Mouse (Mus musculus): ENCODE results near the gene Rps7.

Rps7 gene

DNA sequence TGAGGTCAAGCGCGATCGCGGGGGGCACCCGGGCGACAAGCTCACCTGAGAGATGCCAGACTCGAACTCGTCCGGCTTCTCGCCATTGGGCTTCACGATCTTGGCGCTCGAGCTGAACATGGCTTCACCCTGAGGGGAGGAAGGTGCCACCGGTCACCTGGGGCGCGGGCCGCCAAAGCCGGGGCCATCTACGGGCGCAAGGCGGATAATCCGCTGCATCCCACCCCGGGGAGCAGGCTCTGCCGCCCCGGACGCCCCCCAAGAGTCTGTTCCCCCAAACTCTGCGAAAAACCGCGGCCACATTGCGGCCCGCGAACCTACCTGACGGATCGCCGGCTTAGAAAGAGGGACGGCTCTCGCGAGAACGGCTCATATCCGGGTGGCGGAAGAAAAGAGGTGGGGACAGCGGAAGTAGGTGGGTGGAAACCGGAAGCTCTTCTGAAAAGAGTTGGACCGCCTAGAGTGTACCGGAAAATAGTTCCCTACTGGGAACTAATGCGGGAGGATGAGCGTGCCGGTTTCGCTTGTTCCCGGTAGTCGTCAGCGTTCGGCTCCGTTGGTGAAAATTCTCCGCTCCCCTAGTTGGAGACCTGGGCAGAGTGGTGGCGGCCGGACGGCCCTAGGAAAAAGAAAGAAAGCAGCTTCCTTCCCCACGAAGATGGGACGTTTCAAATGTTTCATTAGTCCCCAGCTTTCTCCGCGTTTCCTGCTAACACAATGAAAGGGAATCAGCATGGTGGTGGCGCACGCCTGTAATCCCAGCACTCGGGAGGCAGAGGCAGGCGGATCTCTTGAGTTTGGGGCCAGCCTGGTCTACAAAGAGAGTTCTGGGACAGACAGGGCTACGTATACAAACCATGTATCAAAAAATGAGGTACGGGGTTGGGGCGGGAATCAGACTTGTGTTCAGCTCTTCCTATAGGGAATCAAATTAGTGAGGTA lies at the start of gene Rps7:
Gene Rps7 (minus strand): TSS at position 419 of the 942 bp plus-strand sequence.
- peak; percentile 82 for DNase-seq (ENCODE audit: low read depth)

DNA sequence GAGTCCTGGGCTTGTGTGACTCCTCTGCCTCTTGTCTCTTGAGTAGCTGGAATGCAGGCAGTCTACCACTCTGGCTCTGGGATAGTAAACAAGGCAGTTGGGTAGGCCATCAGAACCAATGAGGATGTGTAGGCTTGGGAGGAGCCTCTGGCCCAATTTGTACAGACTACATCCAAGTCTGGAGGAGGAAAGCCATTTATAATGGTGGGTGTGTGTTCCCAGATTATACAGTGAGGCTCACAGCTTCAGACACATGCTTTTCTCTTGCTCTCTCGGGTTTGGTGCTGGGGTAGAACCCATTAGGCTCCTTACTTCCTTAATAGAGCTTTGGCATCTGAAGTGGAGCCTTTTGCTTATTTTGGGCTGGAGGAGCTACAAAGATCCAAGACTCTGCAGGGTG lies 48.9 kb upstream of the Rps7 start:
- DNase-seq (ENCODE audit: low read depth): no peak

DNA sequence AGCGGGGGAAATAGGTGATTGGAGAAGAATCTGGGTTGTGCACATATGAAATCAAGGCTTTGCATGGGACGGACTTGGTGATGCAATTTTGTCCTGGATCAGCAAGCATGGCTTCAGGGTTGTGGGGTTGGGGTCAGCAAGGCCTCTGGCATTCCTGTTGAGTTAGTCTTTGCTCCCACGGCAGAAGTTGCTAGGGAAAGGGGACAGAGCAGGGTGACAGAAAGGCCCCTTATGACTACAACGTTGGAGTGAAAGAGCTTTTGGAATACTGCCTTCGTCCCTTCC lies 40.1 kb upstream of the Rps7 start:
- DNase-seq (ENCODE audit: low read depth): no peak

DNA sequence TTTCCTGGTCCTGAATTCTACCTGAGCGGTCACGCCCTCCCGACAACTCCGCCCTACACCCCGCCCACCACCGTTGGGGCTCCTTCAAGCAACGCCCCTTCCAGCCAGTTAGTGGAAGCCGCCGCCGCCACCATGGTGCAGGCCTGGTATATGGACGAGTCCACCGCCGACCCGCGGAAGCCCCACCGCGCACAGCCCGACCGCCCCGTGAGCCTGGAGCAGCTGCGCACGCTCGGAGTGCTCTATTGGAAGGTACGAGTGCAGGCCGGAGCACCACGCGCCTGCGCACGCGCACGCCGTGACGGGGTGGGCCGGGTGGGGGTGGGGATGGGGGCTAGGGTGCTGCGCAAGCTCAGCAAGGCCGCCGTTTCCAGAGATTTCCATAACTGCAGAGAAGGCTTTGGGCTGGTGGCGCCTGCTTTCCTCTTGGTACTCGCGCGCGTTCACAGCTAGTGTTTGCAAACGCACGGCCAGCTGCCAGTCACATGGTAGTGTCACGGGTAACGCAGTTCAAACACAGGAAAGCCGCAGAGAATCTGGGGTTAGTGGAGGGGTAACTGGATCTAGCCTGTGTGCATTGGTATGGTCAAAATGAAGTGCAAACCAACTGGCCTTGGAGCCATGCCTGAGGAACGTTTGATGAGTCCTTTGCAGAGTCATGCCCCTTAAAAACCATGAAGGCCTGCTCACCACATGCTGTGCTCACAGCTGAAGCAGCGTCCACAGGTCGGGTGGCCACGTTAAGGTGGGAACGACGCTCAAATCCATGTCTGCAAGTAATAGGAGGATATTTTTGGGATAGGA lies 39.6 kb upstream of the Rps7 start, which contains the start of gene Adi1:
Gene Adi1 (plus strand): TSS at position 111 of the 804 bp plus-strand sequence.
- DNase-seq (ENCODE audit: low read depth): peak; percentile 82

DNA sequence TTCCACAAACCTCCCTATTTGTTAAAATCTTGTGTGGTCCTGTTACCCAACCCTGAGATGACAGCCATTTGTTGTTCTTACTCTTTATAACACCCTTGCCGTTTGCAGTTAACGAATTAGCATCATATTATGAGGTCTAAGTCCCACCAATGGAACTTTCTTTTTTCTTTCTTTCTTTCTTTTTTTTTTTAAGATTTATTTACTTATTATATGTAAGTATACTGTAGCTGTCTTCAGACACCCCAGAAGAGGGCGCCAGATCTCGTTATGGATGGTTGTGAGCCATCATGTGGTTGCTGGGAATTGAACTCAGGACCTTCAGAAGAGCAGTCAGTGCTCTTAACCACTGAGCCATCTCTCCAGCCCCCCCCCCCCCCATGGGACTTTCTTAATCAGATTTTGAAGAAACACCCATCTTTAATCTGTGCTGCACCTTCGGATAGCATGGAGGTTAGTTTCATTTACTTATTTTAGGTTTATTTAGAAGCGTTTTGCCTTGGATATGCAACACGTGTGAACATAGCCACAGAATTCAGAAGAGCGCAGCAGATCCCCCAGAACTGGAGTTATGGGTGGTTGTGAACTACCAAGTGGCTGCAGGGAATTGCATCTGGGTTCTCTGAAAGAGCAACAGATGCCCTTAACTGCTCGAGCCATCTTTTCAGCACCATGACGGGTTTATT lies 38.4 kb upstream of the Rps7 start:
- no peak for DNase-seq (ENCODE audit: low read depth)

DNA sequence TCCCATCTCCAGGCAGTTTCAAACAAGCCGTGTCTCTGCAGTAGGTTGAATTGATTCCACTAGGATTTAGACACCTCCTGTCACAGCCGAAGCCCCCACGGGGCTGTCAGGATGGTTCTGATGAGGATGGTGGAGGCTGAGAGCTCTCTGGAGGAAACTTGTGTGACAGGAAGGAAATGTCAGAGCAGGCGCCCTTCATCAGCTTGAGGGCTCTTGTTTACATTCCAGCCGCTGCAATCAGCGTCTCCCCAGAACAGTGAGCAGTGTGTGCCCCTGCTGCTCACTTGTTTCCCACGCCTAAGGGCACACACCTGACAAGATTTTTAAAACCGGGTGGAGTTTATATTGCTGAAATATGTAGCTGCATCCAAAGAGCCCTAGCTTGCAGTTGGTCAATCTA lies 31.5 kb upstream of the Rps7 start:
- DNase-seq (ENCODE audit: low read depth): no peak

DNA sequence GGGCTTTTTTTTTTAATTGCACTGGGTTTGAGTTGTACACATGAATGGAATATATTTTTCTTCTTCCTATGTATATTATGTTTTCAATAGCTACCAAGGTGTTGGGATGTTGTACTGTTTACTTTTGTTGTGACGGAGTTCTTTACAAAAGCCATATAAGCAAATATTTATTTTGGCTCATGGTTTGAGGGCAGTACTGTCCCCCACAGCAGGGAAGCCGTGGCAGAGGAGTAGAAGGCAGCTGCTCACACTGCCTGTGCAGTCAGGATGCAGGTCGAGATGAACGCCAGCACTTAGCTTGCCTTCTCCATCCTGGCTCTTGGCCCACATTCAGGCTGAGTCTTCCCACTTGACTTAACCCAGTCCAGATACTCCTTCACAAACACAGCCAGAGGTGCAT lies 31.0 kb upstream of the Rps7 start:
- DNase-seq (ENCODE audit: low read depth): no peak

DNA sequence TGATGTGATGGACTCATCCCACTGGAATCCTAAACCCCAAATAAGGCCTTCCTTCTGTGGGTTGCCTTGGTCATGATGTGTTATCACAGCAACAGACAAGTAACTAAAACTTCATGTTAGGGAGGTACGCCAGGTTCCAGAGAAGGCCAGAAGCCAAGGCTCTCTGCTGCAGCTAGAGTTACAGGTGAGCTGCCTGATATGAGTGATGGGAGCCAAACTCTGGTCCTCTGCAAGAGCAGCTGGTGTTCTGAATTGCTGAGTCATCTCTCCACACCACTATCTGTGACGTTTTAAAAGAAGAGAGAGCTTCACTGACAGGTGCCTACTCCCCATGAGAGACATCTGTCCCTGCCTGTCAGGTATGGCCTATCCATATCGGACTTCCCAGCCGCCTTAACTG lies 26.9 kb upstream of the Rps7 start:
- no peak for DNase-seq (ENCODE audit: low read depth)

DNA sequence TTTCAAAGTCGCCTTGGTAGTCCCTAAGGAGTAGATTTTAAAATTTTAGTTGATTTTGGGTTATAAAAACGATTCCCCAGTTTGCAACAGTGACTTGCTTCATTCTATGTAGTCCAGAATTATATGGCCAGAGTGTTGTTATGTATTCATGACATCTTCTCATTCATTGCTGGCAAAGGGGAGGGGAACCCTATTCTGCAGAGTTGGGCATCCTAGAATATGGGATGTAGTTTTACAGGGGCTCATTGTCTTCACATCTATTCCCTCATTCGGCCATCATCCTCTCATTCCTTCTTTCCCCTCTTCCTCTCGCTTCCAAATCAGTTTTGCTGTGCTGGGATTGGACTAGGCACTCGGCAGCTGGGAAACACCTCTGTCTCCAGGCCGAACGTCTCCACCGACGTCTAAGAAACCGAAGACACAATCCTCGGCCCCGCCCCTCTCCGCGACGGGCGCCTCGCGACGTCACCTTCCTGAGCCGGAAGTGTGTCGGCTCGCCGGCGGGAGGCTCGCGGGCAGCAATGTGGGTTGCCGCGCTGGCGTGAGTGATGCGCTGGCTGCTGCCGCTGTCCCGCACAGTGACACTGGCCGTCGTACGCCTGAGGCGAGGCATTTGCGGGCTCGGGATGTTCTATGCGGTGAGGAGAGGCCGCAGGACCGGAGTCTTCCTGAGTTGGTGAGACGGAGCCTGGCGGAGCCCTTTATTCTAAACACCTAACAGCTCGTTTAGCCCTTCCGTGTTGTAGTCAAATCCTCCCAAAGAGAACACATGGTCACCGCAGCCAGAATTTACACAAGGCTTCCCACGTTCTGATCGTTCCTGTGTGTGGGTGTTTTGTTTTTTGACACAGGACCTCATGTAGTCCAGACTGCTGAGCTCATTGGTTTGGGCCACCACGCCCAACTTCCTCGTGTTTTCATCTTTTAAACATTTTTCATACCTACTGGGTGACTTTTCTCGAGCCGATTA lies 13.7 kb upstream of the Rps7 start, which contains the start of gene Rnaseh1:
Gene Rnaseh1 (plus strand): TSS at position 462 of the 970 bp plus-strand sequence.
- DNase-seq (ENCODE audit: low read depth): peak; percentile 59

DNA sequence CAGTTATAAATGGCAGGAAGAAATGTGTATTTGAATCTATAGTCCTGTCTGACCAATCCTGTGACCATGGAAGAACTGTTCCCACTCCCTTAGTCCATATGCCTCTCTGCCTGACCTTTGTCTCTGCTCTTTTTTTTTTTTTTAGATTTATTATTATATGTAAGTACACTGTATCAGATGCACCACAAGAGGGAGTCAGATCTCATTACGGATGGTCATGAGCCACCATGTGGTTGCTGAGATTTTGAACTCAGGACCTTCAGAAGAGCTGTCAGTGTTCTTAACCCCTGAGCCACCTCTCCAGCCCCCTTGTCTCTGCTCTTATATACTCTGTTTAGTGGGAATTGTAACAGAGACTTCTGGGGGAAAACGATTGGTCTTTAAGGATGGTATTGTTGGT lies 3.0 kb upstream of the Rps7 start:
- DNase-seq (ENCODE audit: low read depth): no peak

DNA sequence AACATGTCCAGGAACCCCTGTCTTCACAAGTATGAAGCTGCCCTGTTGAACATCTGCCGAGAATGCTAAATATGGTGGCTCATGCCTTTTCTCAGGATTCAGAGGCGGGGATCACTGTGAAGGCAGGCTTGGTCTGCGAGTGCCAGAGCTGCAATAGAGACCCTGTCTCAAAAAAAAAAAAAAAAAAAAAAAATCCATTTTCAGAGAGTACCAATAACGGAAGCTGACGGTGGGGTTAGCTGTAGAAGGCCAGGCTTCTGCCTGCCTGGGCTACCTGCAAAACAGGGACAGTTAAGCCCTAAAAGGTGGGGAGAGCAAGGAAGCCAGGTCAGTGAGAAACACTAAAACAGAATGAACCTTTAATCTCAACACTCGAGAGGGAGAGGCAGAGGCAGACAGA lies 790 bp upstream of the Rps7 start:
- DNase-seq (ENCODE audit: low read depth): no peak

DNA sequence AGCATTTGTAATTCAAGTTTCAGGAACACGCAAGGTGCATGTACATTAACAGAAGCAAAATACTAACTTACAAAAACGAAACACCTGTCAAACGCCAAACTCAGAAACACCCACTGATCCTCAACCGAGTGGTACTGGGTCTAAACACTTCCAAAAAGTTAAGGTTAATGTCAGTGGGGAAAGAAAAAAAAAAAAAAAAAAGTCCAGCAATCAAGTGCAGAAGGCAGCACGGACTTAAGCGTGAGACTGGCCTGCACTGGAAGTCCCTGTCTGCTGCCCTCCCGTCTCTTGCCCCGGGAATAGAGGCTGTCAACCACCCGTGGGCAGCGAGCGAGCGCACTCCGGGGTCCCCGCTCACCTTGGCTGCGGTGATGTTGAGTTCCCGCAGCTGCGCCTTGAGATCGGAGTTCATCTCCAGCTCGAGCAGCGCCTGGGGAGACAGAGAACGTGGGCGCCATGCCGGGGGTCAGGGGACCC lies 657 bp downstream of the Rps7 start:
- DNase-seq (ENCODE audit: low read depth): no peak

DNA sequence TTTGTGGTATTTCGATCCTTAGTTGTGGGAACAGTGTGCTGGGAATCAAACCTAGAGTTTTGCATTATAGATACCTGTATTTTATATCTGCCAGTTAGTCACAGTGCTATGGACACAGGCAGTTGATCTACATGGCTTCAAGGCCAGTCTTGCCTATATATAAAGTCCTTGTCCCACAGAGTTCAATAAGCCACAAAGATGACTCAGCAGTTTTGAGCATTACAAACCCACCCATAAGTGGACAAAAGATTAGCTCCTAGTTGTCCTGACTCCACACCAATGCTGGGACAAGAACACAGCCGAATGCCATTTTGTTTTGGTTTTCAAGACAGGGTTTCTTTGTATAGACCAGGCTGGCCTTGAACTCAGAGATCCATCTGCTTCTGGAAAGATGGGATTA lies 7.3 kb downstream of the Rps7 start:
- DNase-seq (ENCODE audit: low read depth): no peak

DNA sequence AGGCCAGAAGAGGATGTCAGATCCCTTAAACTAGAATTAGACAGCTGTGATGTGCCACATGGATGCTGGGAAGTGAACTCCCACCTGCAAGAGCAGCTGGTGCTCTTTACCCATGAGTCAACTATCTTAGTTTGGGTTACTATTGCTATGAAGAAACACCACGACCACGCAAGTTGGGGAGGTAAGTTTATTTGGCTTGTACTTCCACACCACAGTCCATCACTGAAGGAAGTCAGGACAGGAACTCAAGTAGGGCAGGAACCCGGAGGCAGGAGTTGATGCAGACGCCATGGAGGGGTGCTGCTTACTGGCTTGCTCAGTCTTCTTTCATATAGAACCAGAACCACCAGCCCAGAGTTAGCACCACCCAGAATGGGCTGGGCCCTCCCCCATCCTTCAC lies 8.7 kb downstream of the Rps7 start:
- no peak for DNase-seq (ENCODE audit: low read depth)

DNA sequence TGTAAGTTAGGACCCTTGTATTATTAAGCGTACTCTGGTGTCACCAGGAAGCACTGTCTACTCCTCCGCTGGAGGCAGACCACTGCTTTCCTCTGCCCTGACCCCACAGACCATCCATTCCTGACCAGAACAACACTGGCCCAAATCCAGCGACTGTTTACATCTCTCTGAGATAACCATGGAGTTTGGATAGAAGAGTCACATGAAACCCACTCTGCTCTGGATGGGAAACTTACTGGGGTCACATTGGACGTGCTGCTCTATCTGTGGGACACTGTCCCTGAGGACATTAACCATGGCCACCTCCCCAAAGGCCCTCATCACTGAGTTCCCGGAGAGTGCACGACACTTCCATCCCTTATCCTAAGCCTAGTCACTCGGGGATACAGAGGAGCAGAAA lies 10.3 kb downstream of the Rps7 start:
- DNase-seq (ENCODE audit: low read depth): no peak

DNA sequence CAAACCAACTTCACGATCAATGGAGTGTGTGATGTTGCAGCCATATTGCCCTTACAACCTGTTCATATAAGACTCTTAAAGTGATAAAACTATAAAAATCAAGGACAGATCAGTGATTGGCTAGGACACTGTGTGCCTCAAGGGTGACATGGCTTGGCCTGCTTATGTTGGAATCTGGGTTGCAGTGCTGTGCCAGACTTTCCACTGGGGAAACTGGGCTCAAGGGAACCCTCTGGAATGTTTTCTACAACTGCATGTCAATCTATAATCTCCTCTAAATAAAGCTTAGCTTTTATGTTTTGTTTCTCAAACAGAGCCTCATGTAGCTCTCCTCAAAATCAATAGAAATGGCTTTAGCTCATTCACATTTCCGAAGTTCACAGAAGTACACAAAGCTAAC lies 11.5 kb downstream of the Rps7 start:
- DNase-seq (ENCODE audit: low read depth): no peak

DNA sequence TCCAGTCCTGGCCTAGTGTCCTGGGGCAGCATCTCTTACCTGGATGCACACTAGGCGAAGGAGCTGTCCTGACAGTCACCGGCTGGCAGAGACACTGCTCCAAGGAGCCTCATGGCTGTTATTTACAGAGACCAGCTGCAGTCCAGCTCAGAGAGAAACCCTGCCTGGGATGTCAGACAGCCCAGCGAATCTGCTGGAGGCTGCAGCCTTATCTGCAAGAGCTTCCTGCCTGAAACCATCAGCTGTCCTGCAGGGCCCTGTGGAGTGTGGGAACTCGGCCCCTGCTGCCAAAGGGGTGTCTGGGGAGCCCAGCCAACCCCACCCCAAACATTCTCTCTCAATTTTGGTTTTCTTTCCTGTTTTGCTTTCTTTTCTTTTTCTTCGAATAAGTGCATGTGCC lies 12.6 kb downstream of the Rps7 start, which contains the start of gene Colec11:
Gene Colec11 (minus strand): TSS at position 183 of the 400 bp plus-strand sequence.
- no peak for DNase-seq (ENCODE audit: low read depth)

DNA sequence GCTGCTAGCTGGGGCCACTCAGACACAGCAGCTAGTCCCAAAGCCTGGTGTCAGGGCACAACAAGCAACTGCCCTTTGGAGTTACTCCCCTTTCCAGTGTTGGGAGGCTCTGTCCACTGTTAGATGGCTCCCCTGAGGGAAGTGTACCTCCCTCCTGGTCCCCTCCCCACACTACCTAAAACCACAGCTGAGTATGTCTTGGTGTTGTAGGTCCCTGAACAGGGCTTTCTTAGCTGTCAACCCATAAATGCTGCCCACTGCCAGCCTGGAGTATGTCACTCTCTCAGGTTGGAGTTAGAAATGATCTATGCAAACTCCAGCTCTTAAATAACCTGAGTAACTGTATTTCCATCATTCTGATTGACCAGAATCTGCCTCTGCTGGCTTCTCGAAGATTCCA lies 13.1 kb downstream of the Rps7 start:
- DNase-seq (ENCODE audit: low read depth): no peak

DNA sequence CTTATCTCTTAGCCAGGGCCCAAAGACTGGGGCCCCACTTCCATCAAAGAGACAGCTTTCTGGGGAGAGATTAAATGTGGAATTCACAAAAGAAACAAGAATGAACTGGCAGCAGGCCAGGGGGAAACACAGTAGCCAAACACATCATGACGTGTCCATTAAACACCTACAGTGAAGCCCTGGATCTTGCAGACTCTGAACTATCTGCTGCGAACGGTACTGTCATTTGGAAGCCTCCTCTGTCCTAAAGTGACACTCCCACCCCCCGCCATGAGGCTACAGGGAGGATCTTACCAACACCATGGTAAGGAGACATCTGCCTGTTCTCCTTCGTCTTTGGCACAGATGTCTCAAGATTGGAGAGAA lies 13.6 kb downstream of the Rps7 start:
- DNase-seq (ENCODE audit: low read depth): no peak

DNA sequence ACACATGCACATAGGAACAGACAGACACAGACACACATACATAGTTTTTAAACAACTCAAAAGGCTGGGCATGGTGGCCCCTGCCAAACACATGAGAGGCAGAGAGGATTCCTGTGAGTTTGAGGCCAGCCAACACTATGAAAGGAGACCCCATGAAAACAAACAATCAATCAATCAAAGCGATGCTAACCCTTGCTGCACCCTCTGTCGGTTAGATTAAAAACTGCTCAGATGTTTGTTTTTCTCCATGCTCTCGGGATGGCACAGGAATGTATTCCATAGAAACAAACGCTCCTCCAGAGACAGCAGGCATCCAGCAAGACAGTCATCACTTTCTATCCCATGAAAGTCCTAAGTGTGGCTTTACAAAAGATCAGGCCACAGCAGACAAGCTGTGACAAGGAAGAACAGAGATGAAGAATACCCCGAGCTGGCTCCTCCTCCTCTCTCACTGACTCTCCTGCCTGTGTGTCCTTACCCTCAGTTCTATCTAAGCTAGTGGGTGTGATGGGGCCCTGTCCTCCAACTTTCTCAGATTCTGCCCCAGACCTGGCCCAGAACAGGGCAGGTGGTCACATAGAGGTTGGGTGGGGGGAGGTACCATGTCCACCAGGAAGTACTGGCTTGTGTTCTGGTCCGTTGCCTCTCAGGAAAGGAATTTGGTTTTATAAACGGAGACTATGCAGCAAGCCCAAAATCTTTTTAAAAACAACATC lies 14.1 kb downstream of the Rps7 start:
- DNase-seq (ENCODE audit: low read depth): no peak

DNA sequence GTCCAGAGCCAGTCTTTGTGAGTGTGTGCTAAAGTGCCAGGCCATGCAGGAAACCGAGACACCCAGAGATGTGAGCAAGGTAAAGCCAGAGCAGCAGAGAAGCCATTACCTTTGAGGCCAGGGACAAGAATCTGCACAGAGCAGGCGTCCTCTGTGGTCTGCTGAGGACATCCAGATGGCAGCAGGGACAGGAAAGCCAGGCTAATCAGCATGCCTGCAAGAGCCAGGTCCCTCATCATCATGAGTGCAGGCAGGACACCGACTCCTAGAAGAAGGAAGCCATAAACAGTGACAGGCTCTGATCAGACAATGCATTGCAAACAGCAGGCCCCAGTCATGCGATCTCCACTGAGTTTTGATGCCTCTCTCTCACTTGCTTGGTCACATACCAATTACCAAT lies 18.5 kb downstream of the Rps7 start:
- DNase-seq (ENCODE audit: low read depth): no peak
